ENCODE assay signal across 20 mouse cellular contexts in genomic region chr16:96923941-96924340, GRCm38 (mm10).
A peak's percentile ranks its signal among the peaks of the same experiment; 100 is the strongest.
DNase-seq lines count a peak whose midpoint lies in the region; TF ChIP-seq lines count a peak whose summit lies in the region.
"Had no signal": no experiment of that assay in that cellular context is flagged by ENCODE, and none has a peak within 500 bp of the region (broad histone marks: within the 10 kb centered on the region; RNA-seq: fewer than 3 reads in every experiment).

No protein-coding gene starts in this region.

- no peak for TF ChIP-seq EP300 in heart, adult 2 months (IDR thresholded peaks at IDR 0.05; ENCODE audit: insufficient read depth, low read depth, low read length)

- no peaks in the 10 kb centered on the region for H3K27me3 ChIP-seq in heart, adult 2 months (ENCODE audit: control insufficient read depth, insufficient read depth, low read length)
- H3K27me3 ChIP-seq in myocyte (ENCODE audit: control insufficient read depth, insufficient read depth, insufficient read length) = no peaks in the 10 kb centered on the region
- H3K27me3 ChIP-seq: embryonic facial prominence, embryonic 13.5 days; embryonic facial prominence, embryonic 15.5 days; forebrain, embryonic 12.5 days had no signal

- H3K4me1 ChIP-seq in heart, adult 2 months (ENCODE audit: control insufficient read depth, insufficient read depth, low read length) = no peaks in the 10 kb centered on the region
- H3K4me1 ChIP-seq: embryonic facial prominence, embryonic 13.5 days; embryonic facial prominence, embryonic 15.5 days had no signal

- no peak overlapping the region for H3K4me2 ChIP-seq in myocyte (ENCODE audit: low read depth)
- H3K4me2 ChIP-seq: embryonic facial prominence, embryonic 13.5 days; embryonic facial prominence, embryonic 15.5 days; forebrain, embryonic 12.5 days had no signal

- no peaks in the 10 kb centered on the region for H3K36me3 ChIP-seq in heart, adult 2 months (ENCODE audit: control insufficient read depth, insufficient read depth, low read length)
- H3K36me3 ChIP-seq in myocyte (ENCODE audit: control insufficient read depth, insufficient read depth) = no peaks in the 10 kb centered on the region
- H3K36me3 ChIP-seq: embryonic facial prominence, embryonic 13.5 days; embryonic facial prominence, embryonic 15.5 days; forebrain, embryonic 10.5 days; forebrain, embryonic 12.5 days had no signal

- 84% methylated on average over 4 of the region's 4 CpGs for WGBS in heart, adult 2 months

- H3K9ac ChIP-seq in heart, adult 2 months (ENCODE audit: low read depth, low read length) = no peak overlapping the region
- H3K9ac ChIP-seq: embryonic facial prominence, embryonic 13.5 days; embryonic facial prominence, embryonic 15.5 days; forebrain, embryonic 12.5 days had no signal

- peak; percentile 51 for DNase-seq in heart, adult 11 months
- DNase-seq in heart, adult 2 months = no peak
- peak; percentile 34 for DNase-seq in 3T3-L1 (ENCODE audit: low read depth, low spot score)
- DNase-seq in layer of hippocampus, adult 9-10 months (ENCODE audit: low spot score) = no peak
- DNase-seq: adrenal gland, adult 2 months; adrenal gland, postnatal 10 days; adrenal gland, postnatal 25 days; cerebellum, adult 11 months; cerebellum, adult 18-20 months; cerebellum, adult 8-10 months; cerebellum, adult 9-11 months; cerebellum, postnatal 14 days; cerebellum, postnatal 36 days; embryo, embryonic 11 days had no signal

- intact Hi-C loops in heart, adult 2 months (cut with DNase I) = no loop called here

- no peak overlapping the region for H3K4me3 ChIP-seq in heart, adult 2 months
- H3K4me3 ChIP-seq in myocyte = no peak overlapping the region
- H3K4me3 ChIP-seq: embryonic facial prominence, embryonic 13.5 days; embryonic facial prominence, embryonic 15.5 days; erythroblast, embryonic 14.5 days; forebrain, embryonic 10.5 days; forebrain, embryonic 12.5 days had no signal

- no peaks in the 10 kb centered on the region for H3K79me2 ChIP-seq in heart, adult 2 months (replicated peaks; ENCODE audit: control insufficient read depth, insufficient read depth, low read length)
- no peaks in the 10 kb centered on the region for H3K79me2 ChIP-seq in myocyte (ENCODE audit: control insufficient read depth, insufficient read depth)

- H3K27ac ChIP-seq in heart, adult 2 months = no peak overlapping the region
- H3K27ac ChIP-seq: embryonic facial prominence, embryonic 13.5 days; embryonic facial prominence, embryonic 15.5 days; forebrain, embryonic 10.5 days; forebrain, embryonic 12.5 days had no signal

- TF ChIP-seq CTCF in heart, adult 2 months (IDR thresholded peaks at IDR 0.05) = no peak

- no peak for TF ChIP-seq POLR2A in heart, adult 2 months (IDR thresholded peaks at IDR 0.05; ENCODE audit: insufficient read depth, low read depth, low read length)
- TF ChIP-seq POLR2A in myocyte (IDR thresholded peaks at IDR 0.05; ENCODE audit: insufficient read length, low read depth) = no peak

- no peak overlapping the region for H3ac ChIP-seq in myocyte (ENCODE audit: control insufficient read depth, insufficient read length)

TF ChIP-seq in myocyte, 11 proteins besides CTCF, POLR2A, EP300 and RAD21:
- TF ChIP-seq USF1 (IDR thresholded peaks at IDR 0.05; ENCODE audit: low read depth) (peak; percentile 18), E2F4 (IDR thresholded peaks at IDR 0.05; ENCODE audit: insufficient read depth) (no peak)
TF ChIP-seq in myocyte: peak in this region for 1.

Comparison
In these comparisons a context has a peak if more than half of its experiments do, and no peak if none do; other contexts are left out.
1. DNase-seq: peak in heart, adult 11 months (single experiment) and 3T3-L1 (single experiment); none in heart, adult 2 months (0 of 2) and layer of hippocampus, adult 9-10 months (single experiment).